Mouse (Mus musculus): ENCODE measurements at regions not wholly inside any gene's neighbourhood (a gene's known extent, or its start where the extent isn't known, plus 50 kb on each side); places are given as distances from the start of the nearest gene placed in this dataset.

- TF ChIP-seq CEBPB (IDR thresholded peaks at IDR 0.05; ENCODE audit: insufficient read depth, poor library complexity, severe bottlenecking): no peak
- TF ChIP-seq MAX (IDR thresholded peaks at IDR 0.05; ENCODE audit: low read depth): no peak
- TF ChIP-seq MYOD1 (IDR thresholded peaks at IDR 0.05; ENCODE audit: control insufficient read depth in 1 of 3, insufficient read length in 2 of 3, low read depth in 2 of 3): no peak
- no peak for TF ChIP-seq MYOG (IDR thresholded peaks at IDR 0.05; ENCODE audit: control insufficient read depth in 1 of 3, insufficient read depth in 1 of 3, insufficient read length in 2 of 3, low read depth in 2 of 3)
- no peak for TF ChIP-seq POLR2A (IDR thresholded peaks at IDR 0.05; ENCODE audit: insufficient read length, low read depth)
- TF ChIP-seq USF1 (IDR thresholded peaks at IDR 0.05; ENCODE audit: low read depth): no peak
Observed at GRCm38 (mm10) chr1:122393660-122394355, 826.0 kb upstream of the Ddx18 start.

Data from myocyte (in vitro differentiated cells).